Mouse (Mus musculus): Measurements from ENCODE around the gene Por. TPM values are rescaled to one million over a fixed set of nuclear protein-coding genes. Genes with fewer than 3 reads are reported as not detected.

Gene Por
- polyA plus RNA-seq, 1 experiment = 54.2 TPM

DNA sequence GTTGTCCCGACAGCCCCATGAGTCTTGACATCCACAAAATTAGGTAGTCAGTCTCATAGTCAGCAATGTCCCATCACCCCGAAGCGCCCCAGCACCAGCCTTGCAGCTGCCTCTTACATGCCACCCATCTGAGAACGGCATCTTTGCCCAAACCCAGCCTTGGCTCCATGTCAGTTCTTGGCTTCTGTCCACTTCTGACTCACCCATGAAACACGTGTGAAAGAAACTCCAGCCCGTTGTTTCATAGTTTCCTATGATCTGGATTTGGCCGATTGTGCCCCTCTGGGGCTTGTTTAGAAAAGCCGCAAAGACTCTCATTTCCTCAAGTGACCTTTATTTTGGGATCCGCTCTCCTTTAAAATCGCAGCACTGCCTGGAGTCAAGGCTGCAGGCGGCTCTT lies 52.3 kb downstream of the Por start:
- no peak for DNase-seq (ENCODE audit: low read depth, low spot score)
- WGBS = 55% methylated on average over 11 of the region's 11 CpGs

- WGBS = 43% methylated on average over 3 of the region's 3 CpGs
- DNase-seq (ENCODE audit: low read depth, low spot score) = no peak
Observed at GRCm38 (mm10) chr5:135723165-135723751, 53.4 kb downstream of the Por start.

DNA sequence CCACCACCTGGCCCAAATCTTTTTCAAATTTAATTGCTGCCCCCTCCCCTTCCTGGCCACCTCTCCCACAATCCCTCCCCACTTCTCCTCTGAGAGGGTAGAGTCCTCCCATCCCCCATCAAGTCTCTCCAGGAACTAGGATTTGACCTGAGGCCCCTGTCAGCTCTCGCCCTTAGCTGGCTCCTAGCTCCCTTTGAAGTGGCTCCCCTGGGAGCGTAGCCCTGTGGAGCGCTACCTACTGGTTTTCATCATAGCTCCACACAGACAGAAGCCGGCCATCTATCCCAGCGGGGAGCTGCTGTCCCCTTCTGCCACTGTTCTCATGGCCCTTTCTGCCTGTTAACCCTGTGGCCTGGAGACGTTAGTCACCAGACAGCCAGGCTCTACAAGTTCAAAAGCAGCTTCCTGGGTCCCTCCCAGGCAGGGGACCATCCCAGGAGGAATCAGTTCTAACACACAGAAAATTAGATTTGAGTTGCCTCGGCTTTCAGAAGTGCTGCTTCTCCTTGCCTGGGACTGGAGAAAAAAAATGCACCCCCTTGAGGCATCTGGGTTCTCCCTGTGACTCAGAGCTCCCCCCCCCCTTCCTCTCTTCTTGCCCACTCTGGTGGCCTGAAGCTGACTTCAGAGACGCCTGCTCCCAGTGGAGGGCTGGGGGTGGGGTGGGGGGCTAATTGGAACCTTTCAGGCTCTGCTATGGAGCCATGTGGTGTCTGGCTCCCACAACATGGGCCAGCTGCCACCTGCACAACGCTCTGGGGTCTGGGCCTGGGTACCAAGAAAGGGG lies 54.9 kb downstream of the Por start:
- 78% methylated on average over 9 of the region's 9 CpGs for WGBS
- no peak for DNase-seq (ENCODE audit: low read depth, low spot score)

DNA sequence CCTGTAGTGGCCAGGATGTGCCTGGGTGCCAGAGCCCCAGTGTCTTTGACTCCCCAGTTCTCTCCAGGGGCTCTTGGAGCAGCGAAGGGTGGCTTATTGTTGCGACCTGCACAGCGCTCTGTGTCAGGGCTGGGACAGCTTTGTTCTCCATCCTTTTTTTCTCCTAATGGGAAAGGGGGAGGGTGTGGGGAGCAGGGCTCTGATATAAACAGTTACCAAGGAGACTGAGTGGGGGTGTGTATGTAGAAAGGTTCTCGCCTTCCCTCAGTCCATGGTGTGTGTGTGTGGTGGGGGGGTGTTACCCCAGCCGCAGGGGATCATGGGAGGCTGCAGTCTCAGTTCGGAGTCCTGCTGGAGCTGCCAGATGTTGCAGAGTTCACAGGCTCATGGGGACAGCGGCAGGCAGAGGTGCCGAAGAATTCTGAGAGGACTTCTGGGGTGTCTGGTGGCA lies 55.6 kb downstream of the Por start:
- DNase-seq (ENCODE audit: low read depth, low spot score) = no peak
- 61% methylated on average over 8 of the region's 8 CpGs for WGBS

GRCm38 (mm10) chr5:135725991-135726390 lies 56.2 kb downstream of the Por start:
- no peak for DNase-seq (ENCODE audit: low read depth, low spot score)
- 77% methylated on average over 6 of the region's 6 CpGs for WGBS

GRCm38 (mm10) chr5:135726641-135727346 lies 57.0 kb downstream of the Por start:
- DNase-seq (ENCODE audit: low read depth, low spot score) = no peak
- WGBS = 46% methylated on average over 2 of the region's 2 CpGs

GRCm38 (mm10) chr5:135727871-135728270 lies 58.0 kb downstream of the Por start:
- 92% methylated on average over 9 of the region's 9 CpGs for WGBS
- no peak for DNase-seq (ENCODE audit: low read depth, low spot score)

- 80% methylated on average over 13 of the region's 13 CpGs for WGBS
- DNase-seq (ENCODE audit: low read depth, low spot score) = no peak
Observed at GRCm38 (mm10) chr5:135728361-135728760, 58.5 kb downstream of the Por start.

GRCm38 (mm10) chr5:135729351-135729750 lies 59.5 kb downstream of the Por start:
- no peak for DNase-seq (ENCODE audit: low read depth, low spot score)
- 94% methylated on average over 13 of the region's 13 CpGs for WGBS

DNA sequence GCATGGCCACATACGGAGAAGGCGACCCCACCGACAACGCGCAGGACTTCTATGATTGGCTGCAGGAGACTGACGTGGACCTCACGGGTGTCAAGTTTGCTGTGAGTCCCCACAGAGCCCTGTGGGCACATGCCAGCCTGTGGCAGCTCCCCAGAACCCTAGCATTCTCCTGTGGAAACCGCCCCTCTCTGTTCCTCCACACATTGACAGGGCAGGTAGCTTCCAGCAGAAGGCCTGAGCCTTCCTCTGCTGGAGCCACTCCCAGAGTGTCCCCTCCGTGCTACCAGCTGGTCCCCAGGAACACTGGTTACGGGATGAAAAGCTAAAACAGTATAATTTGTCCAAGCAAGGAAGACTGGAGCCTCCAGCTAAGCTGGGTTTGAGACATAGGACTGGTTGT lies 60.4 kb downstream of the Por start:
- 95% methylated on average over 10 of the region's 10 CpGs for WGBS
- no peak for DNase-seq (ENCODE audit: low read depth, low spot score)

DNA sequence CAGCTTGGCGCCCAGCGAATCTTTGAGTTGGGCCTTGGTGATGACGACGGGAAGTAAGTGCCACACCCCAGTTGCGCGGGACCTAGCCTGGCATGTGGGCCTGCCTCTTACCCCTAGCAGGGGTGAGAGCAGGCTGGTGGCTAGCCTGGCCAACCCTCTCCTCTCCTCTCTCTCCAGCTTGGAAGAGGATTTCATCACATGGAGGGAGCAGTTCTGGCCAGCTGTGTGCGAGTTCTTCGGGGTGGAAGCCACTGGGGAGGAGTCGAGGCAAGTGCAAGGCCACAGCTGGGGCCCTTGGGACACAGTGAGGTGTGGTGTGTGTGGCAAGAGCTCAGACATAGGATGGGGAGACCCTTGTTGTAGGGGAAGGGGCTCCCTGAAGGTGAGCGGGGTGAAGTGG lies 61.1 kb downstream of the Por start:
- no peak for DNase-seq (ENCODE audit: low read depth, low spot score)
- 88% methylated on average over 10 of the region's 10 CpGs for WGBS

DNA sequence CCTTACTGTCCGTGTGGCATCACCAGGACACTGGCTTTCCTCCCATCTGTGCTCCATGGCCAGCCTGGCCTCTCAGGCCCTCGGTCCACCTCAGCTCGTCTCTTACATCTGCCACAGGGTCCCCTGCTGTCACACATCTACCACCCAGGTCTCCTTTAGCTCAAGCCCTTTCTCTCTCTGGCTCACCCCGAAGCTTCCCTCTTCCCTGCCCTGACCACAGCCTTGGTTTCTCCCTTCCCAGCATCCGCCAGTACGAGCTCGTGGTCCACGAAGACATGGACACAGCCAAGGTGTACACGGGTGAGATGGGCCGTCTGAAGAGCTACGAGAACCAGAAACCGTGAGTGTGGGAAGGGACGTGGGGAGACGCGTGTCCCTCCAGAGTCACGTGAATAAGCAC lies 61.5 kb downstream of the Por start:
- 96% methylated on average over 16 of the region's 16 CpGs for WGBS
- no peak for DNase-seq (ENCODE audit: low read depth, low spot score)

DNA sequence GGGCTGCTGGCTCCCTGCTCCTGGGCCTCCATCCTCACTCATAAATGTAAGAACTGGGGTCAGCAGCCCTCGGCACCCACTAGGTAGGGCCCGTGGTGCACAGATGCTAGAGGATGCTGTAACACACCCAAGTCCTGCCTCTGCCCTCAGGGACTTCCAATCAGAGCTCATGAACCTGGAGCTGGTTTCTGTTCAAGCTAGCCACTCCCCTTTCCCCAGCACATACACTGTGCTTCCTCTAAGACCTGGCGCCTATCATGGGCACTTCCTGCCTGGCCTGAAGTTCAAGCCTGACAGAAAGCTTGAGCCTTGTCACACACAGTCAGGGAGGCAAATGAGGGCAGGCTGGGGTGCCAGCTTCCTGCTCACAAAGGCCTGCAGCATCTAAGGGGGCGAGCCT lies 63.2 kb downstream of the Por start:
- WGBS = 83% methylated on average over 4 of the region's 4 CpGs
- DNase-seq (ENCODE audit: low read depth, low spot score) = no peak

DNA sequence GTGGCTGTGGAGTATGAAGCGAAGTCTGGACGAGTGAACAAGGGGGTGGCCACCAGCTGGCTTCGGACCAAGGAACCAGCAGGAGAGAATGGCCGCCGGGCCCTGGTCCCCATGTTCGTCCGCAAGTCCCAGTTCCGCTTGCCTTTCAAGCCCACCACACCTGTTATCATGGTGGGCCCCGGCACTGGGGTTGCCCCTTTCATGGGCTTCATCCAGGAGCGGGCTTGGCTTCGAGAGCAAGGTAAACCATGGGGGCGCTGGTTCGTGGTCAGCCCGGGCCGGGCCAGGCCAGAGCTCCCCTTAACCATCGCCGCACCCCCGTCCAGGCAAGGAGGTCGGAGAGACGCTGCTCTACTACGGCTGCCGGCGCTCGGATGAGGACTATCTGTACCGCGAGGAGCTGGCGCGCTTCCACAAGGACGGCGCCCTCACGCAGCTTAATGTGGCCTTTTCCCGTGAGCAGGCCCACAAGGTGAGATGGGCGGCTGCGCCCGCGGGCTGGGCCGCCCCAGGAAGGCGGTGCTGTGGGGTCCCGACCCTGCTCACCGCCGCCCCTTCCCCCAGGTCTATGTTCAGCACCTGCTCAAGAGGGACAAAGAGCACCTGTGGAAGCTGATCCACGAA lies 64.3 kb downstream of the Por start:
- WGBS = 94% methylated on average over 42 of the region's 42 CpGs

GRCm38 (mm10) chr5:135735741-135736140 lies 65.9 kb downstream of the Por start:
- DNase-seq (ENCODE audit: low read depth, low spot score) = no peak
- WGBS = 47% methylated on average over 13 of the region's 13 CpGs

More for the DNA sequence above, 64.3 kb downstream of the Por start:
- DNase-seq (ENCODE audit: low read depth, low spot score) = no peak

DNA sequence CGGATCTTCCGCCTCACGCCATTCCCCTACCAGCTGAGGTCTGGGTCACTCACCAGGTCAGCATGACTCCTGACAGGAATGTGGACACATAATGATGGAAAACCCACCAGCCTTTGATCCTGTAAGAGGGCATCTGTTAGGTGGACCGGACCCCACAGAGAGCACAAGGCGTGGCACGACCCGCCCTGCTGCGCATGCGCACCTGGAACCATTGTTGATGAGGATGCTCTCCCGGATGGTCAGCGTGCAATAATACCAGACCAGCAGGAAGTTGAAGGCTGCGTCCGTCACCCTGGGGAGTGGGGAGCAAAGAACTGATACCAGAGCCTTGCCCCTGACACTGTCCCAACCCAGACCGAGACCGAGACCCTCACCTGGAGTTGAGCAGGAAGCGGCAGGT lies 66.7 kb downstream of the Por start:
- DNase-seq (ENCODE audit: low read depth, low spot score) = no peak
- 95% methylated on average over 16 of the region's 16 CpGs for WGBS

DNA sequence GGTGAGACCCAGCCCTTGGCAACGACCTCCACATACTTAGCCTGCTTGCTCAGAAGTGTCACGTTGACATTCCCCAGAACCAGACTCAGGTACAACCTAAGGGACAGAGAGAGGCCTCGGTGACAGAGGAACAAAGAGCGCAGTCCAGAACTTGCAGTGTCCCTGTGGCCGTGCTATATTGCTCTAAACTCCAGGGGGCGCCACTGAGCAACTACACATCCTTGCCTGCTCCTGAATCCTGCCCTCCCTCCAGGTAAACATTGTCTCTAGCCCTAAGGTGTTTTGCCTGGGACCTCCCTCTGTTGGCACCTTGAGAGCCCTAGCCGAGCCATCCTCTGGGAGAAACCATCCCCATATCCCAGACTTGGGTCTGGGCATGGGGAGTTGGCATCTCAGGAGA lies 67.3 kb downstream of the Por start:
- WGBS = 80% methylated on average over 7 of the region's 7 CpGs

GRCm38 (mm10) chr5:135738266-135738665 lies 68.4 kb downstream of the Por start:
- 44% methylated on average over 6 of the region's 6 CpGs for WGBS
- no peak for DNase-seq (ENCODE audit: low read depth, low spot score)

More for the DNA sequence above, 67.3 kb downstream of the Por start:
- no peak for DNase-seq (ENCODE audit: low read depth, low spot score)

- WGBS = 67% methylated on average over 10 of the region's 10 CpGs
- DNase-seq (ENCODE audit: low read depth, low spot score) = no peak
Observed at GRCm38 (mm10) chr5:135742156-135742555, 72.3 kb downstream of the Por start.

Data from large intestine, adult 2 months (tissue).